Mouse (Mus musculus) spleen, postnatal 36 days (tissue): ENCODE measurements around the gene Tbp.
A peak's percentile ranks its signal among the peaks of the same experiment; 100 is the strongest.

Source experiments
- DNase-seq, 2 experiments: peaks; one replicate each; pipeline ENCODE4 v3.0.0; 2022; ENCODE audit warnings: low spot score in 2 of 2, mixed read lengths in 1 of 2

Tbp gene

GRCm38 (mm10) chr17:15499656-15500394 lies at the start of gene Tbp, which contains the start of gene Psmb1:
Gene Tbp, plus strand, starts transcription at chr17:15499888.
Gene Psmb1, minus strand, starts transcription at chr17:15499751.
- DNase-seq = peak; percentile 97 to 98

DNA sequence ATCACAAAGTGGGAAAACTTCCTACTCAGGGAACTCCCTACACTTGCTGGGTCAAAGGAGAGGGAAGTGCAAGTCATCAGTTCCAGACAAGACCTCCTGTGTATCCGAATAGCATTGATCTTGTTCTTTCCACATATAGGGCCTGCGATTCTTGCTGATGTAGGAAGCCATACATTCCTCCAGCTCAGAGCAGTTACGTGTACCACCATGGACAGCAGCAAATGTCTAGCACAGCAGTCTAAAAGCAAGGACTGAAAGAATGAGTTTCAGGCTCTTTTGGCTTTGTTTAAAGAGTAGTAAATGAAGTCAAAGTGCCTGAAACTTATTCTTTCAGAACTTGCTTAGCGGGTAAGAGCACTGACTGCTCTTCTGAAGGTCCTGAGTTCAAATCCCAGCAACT lies 44.5 kb upstream of the Tbp start:
- no peak for DNase-seq

DNA sequence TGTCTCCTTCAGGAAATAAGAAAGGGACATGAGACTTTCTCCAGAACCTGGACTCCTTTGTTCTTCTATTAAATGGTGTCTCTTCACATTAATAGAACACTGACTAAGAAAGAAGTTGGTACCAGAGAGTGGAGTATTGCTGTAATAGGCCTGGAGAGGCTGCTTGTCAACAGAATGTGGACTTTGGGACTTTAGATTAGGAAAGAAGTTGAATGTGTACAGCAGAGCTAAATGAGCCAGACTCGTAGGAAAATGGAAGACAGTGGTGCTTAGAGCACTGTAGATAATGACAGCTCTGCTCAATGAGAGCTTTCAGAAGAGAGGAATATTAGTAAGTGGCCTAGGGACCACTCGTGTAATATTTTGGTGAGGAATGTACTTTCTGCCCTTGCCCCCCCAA lies 43.1 kb upstream of the Tbp start:
- DNase-seq = no peak

DNA sequence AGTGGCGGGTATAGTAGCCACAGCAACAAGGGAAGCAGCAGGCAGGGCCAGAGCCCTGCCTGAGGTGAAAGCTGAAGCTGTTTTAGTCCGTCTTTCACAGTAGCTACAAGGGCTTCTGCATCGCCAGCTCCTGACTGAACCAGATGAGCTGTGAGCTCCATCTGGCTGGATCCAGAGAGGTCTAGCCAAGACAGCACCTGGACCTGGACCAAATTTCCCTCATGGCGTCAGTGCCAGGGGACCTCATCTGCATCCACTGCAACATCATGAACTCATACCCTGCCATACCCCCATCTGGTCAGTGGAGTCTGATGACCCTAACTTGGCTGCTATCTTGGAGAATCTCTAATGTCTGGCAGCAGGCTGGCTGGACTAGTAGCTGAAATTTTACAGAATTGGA lies 39.9 kb upstream of the Tbp start:
- no peak for DNase-seq

DNA sequence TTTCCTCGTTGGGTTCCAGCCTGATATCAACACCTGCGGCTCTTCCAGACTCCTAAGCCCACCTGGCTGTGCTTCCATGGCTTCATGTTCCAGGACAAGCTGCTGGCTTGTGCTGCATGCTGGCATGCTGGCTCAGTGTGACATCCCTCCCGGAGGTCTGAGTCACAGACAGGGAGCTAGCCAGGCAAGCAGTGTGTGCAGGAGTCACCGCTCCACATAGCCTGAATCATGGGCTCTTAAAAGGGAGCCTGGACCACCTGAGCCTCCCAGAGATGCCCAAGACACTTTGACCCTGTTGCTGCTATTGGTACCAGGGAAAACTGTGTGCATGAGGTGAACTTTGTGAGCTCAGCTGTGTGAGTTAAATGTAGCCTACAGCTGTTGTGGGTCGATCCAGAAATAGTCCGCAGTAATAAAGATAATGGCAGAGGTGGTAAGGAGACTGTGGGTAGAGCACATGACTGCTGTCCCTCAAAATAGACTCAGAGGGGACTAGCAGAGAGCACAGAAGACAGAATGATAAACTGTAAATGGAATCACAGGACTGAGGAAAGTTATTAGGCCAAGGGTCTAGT lies 37.7 kb upstream of the Tbp start:
- DNase-seq = no peak

DNA sequence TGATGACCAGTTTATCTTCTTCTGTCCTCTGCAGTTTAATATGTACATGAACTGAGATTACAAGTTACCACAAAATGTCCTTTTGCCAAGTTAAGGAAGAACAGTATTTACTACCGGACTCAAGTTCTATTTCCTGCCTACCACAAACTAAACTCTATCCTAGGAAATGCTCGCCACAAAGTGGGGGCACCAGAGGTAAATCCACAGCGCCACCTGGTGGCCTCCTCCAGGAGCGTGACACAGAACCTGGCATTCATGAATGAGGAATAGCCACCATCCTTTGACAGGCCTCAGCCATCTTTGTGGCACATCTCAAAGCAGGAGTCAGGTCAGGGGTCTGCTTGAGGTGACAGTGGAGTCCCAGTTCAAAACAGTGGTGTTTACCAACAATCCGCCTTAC lies 32.0 kb upstream of the Tbp start:
- peak; percentile 25 to 39 for DNase-seq

DNA sequence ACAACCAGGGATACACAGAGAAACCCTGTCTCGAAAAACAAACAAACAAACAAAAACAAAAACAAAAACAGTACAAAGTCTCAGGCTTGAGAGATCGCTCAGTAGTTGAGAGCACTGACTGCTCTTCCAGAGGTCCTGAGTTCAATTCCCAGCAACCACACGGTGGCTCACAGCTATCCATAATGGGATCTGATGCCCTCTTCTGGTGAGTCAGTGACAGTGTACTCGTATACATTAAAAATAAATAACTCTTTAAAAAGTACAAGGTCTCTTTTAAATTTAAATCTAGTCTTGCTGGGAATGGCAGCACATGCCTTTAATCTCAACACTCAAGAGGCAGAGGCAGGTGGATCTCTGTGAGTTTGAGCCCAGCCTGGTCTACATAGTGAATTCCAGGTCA lies 27.0 kb upstream of the Tbp start:
- no peak for DNase-seq

DNA sequence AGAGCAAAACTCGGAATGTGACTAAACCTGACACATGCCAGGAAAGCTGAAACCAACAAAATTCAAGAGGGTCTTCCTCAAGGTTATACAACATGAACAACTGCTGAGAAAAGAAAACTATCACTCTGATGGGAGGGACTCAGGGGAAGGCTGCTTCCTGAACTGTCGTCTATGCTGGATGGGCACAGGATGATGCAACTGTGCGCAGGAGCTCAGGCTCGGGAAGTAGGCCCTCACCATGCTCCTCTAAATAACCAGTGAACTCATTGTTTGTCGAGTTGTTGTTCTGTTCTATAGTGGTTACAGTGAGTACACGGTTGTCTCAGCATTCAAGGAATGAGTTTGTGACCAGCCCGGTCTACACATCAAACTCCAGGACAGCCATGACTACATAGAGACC lies 9.1 kb upstream of the Tbp start:
- DNase-seq = no peak

- DNase-seq = peak; percentile 91 to 92
These were observed 1.6 kb upstream of the Tbp start for GRCm38 (mm10) chr17:15497882-15498752.

- DNase-seq = no peak
These were observed 955 bp upstream of the Tbp start for GRCm38 (mm10) chr17:15498753-15499113.

- no peak for DNase-seq
These were observed 11.0 kb downstream of the Tbp start for GRCm38 (mm10) chr17:15510694-15511093.

DNA sequence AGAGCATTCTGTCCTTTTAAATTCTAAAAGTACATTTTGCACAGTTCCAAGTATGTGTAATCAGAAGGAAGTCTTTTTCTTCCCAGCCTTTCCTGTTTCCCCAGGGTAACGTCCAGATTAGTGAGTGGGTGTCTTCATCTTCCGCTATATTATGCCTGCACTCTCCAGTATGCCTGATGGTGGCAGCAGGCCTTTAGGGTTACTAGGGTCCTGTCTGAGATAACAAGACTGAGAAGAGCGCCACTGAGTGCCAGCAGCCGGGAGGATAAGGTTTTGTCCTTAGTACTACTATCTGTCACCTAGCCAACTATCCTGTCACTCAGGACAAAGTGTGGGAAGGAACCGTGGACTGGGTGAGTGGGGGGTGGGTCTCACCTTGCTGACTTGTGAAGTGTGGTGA lies 18.1 kb downstream of the Tbp start:
- no peak for DNase-seq

- DNase-seq = no peak
These were observed 18.5 kb downstream of the Tbp start for GRCm38 (mm10) chr17:15518186-15518585.

- DNase-seq = no peak
These were observed 19.1 kb downstream of the Tbp start for GRCm38 (mm10) chr17:15518766-15519165.

GRCm38 (mm10) chr17:15526304-15526703 lies 26.6 kb downstream of the Tbp start:
- no peak for DNase-seq

GRCm38 (mm10) chr17:15526986-15527810 lies 27.5 kb downstream of the Tbp start, which contains the start of gene Pdcd2:
Gene Pdcd2, minus strand, starts transcription at chr17:15527301.
- peak; percentile 96 to 97 for DNase-seq

- no peak for DNase-seq
These were observed 28.1 kb downstream of the Tbp start for GRCm38 (mm10) chr17:15527811-15528136.

DNA sequence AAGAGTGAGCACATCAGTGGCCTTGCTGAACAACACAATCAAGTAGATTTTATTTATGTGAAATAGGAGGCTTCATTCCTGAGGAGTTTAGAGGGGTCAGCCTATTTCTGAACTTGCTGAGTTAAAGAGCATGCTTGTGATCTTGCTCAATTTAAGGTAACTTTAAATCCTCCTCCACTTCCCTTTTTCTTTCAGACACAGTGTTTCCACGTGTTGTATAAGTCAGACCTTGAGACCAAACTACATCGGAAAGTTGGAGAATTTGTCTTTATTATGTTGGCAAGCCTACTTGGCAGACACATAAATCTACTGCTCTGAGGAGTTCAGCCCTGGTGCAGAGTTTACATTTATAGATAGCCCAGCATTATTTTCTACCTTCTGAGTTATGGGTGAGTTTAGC lies 29.2 kb downstream of the Tbp start:
- DNase-seq = no peak

DNA sequence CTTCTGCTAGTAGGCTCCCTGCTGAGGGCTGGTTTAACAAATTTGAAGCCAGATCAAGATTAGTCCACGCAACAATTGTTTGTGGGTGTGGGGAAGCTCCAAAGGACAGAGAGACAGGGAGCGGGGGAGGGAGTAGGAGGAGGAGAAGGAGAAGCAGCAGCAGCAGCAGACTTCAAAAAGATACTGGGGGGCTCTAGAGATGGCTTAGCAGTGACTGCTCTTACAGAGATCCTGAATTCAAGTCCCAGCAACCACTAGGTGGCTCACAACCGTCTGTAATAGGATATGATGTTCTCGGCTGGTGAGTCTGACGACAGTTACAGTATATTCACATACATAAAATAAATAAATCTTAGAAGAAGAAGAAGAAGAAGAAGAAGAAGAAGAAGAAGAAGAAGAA lies 30.5 kb downstream of the Tbp start:
- peak; percentile 49 to 53 for DNase-seq

GRCm38 (mm10) chr17:15535162-15535800 lies 35.6 kb downstream of the Tbp start:
- DNase-seq = no peak

- no peak for DNase-seq
These were observed 36.3 kb downstream of the Tbp start for GRCm38 (mm10) chr17:15535943-15536342.
